Mouse (Mus musculus) retina, postnatal 7 days (tissue): Measurements from ENCODE around the gene Gm49027.

ENCODE experiments used
- DNase-seq: peaks from one replicate; pipeline ENCODE4 v3.0.0-alpha.2; 2012; ENCODE audit warnings: low read depth, low spot score

Gm49027 gene

GRCm38 (mm10) chr5:123501973-123502372, 23.3 kb downstream of the Gm49027 start:
- no peak for DNase-seq

- DNase-seq = no peak
Observed at GRCm38 (mm10) chr5:123499717-123500116, 25.6 kb downstream of the Gm49027 start.

GRCm38 (mm10) chr5:123489935-123490334, 35.4 kb downstream of the Gm49027 start:
- DNase-seq = no peak

GRCm38 (mm10) chr5:123489112-123489785, 36.0 kb downstream of the Gm49027 start, which contains the start of the genes Lrrc43 and Il31:
TSS of gene Lrrc43 (plus strand) at chr5:123489305.
TSS of gene Il31 (minus strand) at chr5:123489489.
- no peak for DNase-seq

GRCm38 (mm10) chr5:123487659-123488395, 37.5 kb downstream of the Gm49027 start:
- DNase-seq = no peak

- DNase-seq = no peak
Observed at GRCm38 (mm10) chr5:123473817-123474216, 51.5 kb downstream of the Gm49027 start.

- DNase-seq = no peak
Observed at GRCm38 (mm10) chr5:123470784-123471400, 54.4 kb downstream of the Gm49027 start.

- DNase-seq = no peak
Observed at GRCm38 (mm10) chr5:123464638-123465037, 60.6 kb downstream of the Gm49027 start.
